Mouse (Mus musculus) layer of hippocampus, postnatal 14 days (tissue): ENCODE results near the gene Lrrc10. TPM values are rescaled to one million over a fixed set of nuclear protein-coding genes. Genes with fewer than 3 reads are reported as not detected.

ENCODE experiments used
- total RNA-seq, 2 experiments: library from RNA; stranded (reverse); gene quantifications; 2 replicates each; pipeline ENCODE4 v1.2.3; 2021

Lrrc10 gene
- total RNA-seq, 2 experiments from 2014 or later, result 0.30 TPM; not detected in 1

Other genes with a start within 250 kb of the Lrrc10 start
- gene Myrfl, start 148.4 kb upstream of the Lrrc10 start, total RNA-seq, result under 1 TPM; 0.36 to 0.44 TPM
- 10 to 100 TPM; 67.3 to 69.6 TPM for gene Rab3ip, start 94.6 kb upstream of the Lrrc10 start, total RNA-seq
- gene Gm10271, start 72.7 kb upstream of the Lrrc10 start, total RNA-seq, result not detected
- gene Best3, start 59.0 kb upstream of the Lrrc10 start, total RNA-seq, result 1 to 10 TPM; 2.2 to 2.3 TPM
- gene Cct2, start 18.5 kb downstream of the Lrrc10 start, total RNA-seq, result 100 to 1,000 TPM; 203 to 205 TPM
- gene Frs2, start 103.2 kb downstream of the Lrrc10 start, total RNA-seq, result 10 to 100 TPM; 28.0 to 30.0 TPM
- 10 to 100 TPM; 44.1 to 46.6 TPM for gene Yeats4, start 179.2 kb downstream of the Lrrc10 start, total RNA-seq
- gene 9530003J23Rik, start 193.4 kb downstream of the Lrrc10 start, total RNA-seq, result not detected
- gene Lyz2, start 237.0 kb downstream of the Lrrc10 start, total RNA-seq, result 1 to 10 TPM; 7.3 to 7.9 TPM
- gene Lyz1, start 247.5 kb downstream of the Lrrc10 start, total RNA-seq, result under 1 TPM; 0.72 to 0.88 TPM